Mouse (Mus musculus): ENCODE data around the gene Nfib.

Nfib gene

DNA sequence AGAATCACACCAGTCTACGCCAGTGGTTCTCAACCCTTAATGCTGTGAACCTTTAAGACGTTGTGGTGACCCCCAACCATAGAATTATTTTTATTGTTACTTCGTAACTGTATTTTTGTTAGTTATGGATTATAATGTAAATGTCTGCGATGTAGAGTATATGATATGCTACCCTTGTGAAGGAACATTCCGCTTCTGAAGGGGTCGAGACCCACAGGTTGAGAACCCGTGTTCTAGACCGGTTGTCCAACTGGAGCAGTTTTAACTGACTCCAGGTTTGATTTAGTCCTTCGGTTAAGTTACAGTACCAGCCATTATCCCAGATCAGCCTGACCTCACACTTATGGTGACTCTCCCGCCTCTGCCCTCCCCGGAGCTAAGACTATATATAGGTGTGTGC lies 70.4 kb downstream of the Nfib start:
- DNase-seq (ENCODE audit: low read depth, low spot score), result no peak

DNA sequence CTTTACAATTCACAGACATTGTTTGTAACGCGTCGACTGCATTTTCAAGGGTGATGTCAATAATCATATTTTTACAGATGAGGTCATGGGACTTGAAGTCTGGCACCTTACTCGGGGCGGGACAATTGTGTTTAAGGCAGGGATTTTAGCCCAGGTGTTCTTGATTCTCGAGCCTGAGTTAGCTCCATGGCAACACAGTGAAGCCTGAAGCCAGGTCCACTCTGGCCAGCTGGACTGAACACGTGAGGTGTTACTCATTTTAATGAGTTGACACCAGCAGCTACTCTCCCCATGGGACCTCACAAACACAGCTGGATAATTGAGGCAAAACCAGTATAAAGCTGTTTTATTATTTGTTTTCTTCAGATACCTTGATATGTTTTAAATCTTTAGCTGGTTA lies 71.2 kb downstream of the Nfib start:
- no peak for DNase-seq (ENCODE audit: low read depth, low spot score)

DNA sequence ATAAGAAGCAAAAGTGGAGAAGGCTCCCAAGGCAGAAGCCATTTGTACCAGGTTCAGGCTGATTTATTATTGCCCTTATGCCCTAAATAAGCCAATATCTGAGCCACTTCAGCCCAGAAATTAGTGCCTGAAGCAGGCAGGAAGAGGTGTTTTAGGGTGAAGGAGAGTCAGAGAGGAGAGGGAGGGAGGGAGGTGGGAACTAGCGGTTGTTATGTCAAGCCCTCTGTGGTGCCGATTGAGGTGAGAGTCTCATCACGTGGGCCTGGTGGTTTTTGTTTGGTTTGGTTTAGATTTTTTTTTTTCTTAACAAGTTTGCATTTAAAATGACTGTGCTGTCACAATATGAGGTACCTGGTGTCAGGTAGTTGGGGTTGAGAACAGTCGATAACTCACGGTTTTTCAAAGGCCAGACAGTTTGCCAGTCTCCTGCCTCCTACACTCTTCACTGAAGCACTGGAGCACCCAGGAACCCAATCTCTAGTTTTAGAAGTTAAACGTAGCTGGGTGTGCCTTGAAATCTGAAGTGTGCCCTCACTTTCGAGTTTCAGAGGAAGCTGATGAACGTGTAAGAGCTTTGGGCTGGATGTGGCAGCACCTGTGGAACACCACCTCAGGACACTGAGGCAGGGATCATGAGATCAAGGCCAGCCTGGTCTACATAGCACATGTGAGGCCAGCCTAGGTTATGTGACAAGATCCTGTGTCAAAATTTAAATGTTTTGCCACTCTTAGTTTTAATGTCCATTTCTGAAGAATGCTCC lies 81.1 kb downstream of the Nfib start:
- DNase-seq (ENCODE audit: low read depth, low spot score), result no peak

DNA sequence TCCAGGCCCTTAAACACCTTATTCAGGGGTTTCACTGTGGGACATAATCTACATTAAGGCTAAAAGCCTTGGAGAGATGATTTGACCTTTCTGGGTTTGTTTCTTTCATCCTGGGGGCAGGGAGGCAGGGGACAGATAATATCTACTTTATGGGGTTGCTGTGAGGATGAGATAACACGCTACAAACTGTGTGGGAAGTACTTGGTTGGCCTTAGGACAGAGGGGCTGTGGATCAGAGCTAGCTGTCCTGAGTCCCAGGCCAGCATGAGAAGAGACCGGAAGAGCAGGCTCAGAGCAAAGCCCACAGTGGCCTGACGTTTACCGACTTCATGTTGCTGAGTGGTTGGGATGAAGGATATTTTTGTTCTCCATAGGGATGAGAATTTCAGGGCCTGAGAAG lies 81.7 kb downstream of the Nfib start:
- no peak for DNase-seq (ENCODE audit: low read depth, low spot score)

DNA sequence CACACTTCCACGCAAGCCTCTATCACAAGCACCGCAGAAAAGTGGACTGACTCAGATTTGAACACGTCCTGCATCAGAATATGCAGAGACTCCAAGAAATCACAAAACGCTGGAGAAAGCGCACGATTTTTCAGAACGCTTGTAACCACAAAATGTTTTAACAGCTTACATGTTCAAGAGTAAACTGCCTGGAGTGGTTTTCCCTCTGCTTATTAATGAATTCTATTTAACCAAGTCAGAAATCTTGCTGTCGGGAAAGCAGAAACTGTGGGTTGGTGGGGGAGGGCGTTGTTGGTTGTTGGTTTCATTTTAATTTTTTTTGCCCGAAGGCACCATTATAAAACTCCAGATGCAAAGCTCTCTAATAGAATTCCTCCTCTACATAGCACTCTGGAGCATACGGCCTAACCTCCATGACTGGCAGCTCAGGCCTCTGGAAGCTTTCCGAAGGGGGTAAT lies 82.4 kb downstream of the Nfib start:
- DNase-seq (ENCODE audit: low read depth, low spot score), result no peak

DNA sequence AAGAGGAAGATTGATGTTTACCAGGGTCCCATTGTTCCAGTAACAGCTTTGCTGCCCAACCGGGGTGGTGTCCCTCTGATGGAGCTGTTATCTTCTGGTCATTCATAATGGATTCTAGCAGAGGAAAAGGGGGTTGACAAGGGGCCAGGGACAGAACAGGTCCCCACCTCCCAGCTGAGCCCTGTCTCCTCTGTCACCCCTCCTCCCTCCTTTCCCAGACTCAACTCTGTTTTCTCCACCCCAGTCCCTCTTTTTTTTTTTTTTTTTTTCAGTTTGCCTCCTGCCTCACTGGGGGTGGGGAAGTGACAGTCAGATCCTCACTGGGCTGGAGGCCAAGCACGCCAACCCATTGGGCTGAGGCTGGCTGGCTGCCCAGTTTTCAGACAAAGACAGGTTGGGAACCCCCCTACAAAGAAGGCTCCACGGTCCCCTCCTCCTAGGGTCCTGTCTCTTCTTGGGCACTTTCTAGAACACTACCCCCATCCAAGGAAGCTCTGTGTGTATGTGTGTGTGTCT lies 83.2 kb downstream of the Nfib start:
- DNase-seq (ENCODE audit: low read depth, low spot score), result no peak

DNA sequence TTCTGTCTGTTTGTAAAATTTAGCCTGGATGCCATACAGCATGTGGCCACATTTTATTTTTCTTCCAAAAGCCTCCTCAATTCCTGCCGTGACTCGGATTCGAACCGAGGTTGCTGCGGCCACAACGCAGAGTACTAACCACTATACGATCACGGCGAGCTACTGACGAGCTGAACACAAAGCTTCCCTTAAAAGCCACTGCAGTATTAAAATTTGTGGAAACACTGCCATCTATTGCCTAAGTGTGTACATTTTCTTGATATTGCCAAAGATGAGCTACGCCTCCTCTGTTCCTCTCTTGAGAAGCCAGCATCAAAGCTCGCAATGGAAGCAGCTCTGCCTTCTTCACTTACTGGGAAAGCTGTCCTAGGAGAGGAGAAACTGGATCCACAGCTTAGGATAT lies 86.0 kb downstream of the Nfib start:
- peak; percentile 49 for DNase-seq (ENCODE audit: low read depth, low spot score)

DNA sequence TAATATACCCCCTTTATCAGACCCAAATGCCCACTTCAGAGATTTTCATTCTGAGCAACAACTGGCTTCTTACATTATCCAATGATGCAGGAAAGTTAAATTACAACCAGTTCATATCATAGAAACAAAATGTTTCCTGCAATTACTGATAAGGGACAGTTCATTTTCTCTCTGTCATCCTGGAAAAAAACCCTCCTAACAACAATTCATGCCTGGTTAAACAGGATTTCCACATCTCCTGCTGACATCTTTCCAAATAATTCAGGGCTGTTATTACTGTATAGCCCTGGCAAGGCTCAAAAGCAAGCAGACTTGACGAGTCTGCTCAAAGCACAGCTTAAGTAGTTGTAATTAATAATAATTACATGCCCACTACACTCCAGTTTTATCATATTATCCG lies 86.5 kb downstream of the Nfib start:
- no peak for DNase-seq (ENCODE audit: low read depth, low spot score)

DNA sequence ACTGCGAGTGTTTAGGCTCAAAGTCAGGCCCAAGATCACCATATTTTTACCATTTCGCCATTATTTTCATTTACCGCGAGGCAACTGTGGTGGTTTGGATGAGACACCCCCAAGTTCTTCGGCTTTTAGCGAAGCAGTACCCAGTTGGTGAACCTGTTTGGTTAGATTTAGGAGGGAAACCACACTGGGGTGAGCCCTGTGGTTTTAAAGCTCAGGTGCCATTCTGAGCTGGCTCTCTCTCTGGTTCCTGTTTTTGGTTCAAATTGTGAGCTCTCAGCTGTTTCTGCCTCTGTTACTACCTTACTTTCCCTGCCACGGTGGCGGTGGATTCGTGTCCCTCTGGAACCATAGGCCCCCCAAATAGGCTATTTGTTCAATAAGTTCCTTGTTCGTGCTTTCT lies 88.3 kb downstream of the Nfib start:
- DNase-seq (ENCODE audit: low read depth, low spot score), result peak; percentile 53

DNA sequence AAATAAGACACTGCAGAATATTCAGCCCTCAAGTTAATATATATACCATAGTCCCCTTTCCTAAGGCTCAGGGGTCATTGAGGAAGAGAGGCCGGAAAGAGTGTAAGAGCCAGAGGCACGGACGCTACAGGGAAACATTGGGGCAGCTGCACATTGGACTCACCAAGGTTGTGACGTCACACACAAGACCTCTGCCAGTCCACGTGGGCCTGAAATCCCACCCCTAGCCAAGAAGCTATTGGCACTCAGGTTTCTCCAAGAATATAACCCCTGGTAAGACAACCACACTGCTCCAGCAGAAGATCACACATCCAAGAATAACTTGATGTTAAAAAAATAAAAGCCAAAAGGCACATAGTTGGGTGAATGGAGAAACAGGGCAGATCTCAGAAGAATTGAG lies 89.8 kb downstream of the Nfib start:
- DNase-seq (ENCODE audit: low read depth, low spot score), result no peak

DNA sequence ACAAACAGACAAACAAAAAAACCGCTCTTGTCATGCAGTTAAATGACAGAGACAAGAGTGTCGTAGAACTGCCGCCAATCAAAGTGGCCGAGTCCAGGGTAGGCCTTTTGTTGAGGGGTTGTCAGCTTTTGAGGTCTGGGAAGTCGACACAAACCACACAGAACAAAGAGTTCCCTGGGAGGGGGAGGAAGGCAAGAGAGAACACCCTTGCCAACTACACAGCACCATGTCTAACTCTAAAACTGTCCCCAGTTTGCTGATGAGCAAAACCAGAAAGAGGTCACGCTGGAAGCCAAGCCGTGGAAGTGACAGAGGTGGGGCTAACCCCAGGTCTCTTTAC lies 91.1 kb downstream of the Nfib start:
- no peak for DNase-seq (ENCODE audit: low read depth, low spot score)

DNA sequence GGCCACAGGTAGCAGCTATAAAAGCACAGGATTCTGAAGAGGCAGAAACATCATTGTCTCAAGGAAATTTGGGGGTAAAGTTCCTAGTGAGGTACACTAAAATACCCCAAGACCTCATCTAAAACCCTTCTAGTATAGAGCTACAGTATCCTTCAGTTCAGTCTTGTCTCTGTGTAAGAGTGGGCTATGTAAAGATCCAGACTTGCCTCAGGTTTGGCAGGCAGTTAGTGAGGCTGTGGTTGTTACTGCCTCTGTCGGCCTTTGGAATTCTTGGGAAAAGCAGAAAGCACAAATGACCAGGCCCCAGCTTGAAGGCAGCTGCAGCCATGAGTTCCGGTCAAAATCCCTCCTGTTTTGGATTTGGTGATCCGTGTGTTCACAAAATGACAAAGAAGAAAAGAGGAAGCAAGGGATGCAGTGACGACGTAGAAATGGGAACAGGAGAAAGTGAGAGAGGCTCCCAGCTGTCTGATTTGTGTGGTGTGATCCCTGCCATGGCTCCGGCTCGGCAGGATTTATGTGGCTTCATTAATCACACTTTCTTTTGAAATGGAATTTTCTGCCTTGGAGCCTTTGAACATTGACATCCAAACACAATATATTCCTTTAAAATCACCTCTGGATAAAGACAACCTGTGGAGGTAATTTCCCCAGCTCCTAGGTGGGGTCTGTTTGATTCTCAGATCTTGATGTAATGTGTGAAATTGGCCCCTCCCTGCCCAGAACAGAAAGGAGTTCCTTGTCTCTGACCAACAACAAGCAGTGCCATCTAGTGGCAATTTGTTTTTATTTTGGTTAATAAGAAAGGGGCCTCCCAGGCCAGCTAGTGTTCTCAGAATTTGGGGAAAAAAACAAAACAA lies 91.7 kb downstream of the Nfib start:
- peak; percentile 46 for DNase-seq (ENCODE audit: low read depth, low spot score)

DNA sequence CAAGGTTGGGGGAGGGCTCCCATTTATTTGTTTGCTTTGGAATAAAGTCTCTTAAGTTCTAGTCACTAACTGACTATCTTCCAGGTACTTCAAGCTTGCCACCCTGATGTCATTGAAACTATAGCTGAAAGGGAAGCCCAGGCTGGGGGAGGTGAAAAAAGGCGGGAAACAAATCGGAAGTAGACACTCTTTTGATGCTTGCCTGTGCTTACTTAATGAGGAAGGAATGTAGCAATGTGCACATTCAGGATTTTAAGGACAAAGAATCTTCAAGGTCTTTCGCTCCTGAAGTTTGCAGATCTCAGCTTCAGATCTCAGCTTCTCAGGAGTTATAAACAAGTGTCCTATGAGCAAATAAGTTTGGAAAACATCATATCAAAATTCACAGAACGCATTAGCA lies 95.9 kb downstream of the Nfib start:
- DNase-seq (ENCODE audit: low read depth, low spot score), result no peak

DNA sequence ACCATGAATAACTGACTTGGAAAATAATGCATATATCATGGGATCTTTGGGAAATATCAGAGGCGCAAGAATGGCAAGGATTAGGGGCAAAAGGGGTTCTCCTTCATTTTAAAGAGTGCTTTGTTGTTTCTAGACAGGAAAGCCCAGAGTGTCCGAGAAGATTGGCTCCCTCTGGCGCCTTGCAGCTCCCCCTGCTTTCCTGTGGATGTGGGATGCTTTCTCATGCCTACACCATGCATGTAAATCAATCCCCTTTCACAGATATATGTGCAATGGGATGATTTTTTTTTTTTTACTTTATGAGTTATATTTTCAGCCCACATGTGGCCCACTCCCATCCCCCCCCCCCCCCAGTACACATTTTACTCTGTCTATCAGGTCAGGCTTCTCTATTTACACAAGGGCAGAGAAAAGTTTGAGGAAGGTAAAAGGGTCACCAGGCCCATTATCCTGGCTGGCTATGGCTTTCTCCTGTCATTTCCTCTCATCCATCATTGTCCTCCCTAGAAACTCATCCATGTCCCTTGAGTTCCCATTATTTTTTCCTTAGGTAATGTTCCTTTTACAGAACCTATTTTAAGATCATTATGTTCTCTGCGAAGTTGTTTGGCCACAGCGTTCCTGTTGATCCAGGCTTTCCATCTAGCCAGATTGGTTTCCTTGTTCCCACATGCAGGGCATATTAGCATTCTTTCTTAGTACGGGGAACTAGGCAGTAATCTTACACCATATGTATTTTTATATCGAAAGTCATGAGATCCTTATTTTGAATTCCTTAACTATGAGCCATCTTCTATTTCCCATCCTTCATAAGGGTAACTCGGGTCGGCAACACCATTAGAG lies 96.6 kb downstream of the Nfib start:
- DNase-seq (ENCODE audit: low read depth, low spot score), result no peak

DNA sequence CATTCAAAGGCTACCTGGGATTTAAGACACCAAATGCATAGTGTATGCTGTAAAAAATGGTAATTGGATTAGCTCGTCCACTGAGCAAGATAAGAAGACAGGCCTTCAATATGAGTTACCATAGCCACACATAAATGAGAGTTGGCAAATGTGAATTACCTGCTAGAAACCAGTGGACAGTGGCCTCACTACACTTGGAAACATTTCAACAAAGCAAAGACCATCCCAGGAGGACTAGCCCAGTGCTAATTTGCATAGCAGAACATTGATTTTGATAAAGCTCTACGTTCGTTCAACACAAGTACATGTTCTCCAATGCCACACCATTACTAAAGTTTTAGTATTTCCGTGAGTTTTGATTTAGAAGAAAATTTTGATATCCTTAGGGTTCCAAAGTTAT lies 98.3 kb downstream of the Nfib start:
- no peak for DNase-seq (ENCODE audit: low read depth, low spot score)

DNA sequence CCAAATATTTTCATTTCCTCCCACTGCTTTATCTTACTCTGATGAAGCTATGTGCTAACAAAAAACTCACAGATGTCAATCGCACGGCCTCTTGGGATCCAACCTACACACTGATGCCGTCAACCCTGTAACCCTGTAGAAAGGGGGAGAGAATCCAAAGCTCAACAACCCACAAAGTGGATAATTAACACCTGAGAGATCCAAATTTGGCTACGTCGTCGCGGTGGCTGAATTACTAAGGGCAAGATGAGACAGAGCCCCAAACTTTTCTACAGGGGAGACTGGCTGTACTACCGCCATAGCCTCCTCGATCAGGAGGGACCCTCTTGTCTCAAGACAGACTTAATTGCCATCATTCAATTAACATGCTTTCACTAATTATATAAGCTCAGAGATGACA lies 99.2 kb downstream of the Nfib start:
- DNase-seq (ENCODE audit: low read depth, low spot score), result no peak

DNA sequence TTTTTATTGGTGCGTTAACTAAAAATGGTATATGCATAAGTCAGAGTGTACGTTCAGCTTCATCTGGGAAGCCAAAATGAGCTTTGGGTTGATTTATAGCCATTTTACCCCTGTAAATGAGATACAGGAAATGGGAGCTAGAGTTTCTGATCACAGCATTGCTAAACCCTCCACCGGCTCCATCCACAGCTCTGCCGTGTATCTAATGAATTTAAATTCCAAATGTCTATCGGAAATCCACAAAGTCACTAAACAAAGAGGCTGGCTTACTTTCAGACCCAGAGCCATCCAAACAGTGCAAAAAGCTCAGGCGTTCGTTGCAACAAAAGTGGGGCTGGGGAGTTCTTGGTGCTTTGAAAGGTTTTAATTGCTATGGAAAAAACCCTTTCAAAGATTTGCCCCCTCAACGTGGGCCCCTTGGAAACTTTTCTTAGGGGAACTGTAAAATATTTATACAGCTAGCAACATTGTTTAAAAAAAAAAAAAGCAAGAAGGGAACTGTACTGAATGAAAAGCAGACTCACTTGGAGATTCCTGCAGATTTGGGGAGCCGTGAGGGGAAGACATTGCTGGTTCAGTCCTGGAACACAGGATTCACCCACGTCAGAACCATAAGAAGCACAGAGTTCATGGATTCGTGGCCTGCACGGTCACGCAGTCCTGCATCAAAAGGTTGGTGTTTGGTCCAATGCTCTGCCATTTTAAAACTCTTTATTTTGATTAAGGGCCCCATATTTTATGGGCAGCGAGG lies 100.3 kb downstream of the Nfib start:
- DNase-seq (ENCODE audit: low read depth, low spot score), result no peak

DNA sequence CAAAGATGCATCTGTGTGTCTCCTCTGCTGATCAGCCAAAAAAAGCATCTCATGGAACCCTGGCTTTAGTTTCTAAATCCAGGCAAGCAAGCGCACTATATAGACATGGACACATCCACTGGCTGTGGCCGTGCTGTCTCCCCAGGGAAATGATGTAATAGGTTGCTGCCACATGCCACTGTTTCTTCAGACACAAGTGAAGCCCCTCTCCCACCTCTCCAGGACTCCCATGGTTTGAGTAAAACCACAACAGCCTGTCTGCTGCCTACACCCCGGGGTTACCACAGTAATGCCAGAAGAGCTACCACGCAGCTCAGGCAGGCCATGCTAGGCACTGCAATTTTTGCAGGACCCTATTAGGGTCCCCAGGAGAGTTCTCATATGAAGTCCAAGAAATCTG lies 101.0 kb downstream of the Nfib start:
- no peak for DNase-seq (ENCODE audit: low read depth, low spot score)

DNA sequence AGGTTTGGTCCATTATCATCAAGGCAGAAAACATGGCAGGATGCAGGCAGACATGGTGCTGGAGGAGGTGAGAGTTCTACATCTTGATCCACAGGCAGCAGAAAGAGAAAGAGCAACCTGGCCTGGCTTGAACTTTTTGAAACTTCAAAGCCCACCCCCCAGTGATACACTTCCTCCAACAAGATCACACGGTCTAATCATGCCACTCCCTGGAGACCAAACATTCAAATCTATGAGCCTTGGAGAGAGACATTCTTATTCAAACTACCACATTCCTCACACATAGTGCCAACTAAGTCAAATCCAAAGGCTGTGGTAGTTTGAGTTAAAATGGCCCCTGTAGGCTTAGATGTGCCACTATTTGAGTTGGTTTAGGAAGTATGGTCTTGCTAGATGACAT lies 104.9 kb downstream of the Nfib start:
- no peak for DNase-seq (ENCODE audit: low read depth, low spot score)

DNA sequence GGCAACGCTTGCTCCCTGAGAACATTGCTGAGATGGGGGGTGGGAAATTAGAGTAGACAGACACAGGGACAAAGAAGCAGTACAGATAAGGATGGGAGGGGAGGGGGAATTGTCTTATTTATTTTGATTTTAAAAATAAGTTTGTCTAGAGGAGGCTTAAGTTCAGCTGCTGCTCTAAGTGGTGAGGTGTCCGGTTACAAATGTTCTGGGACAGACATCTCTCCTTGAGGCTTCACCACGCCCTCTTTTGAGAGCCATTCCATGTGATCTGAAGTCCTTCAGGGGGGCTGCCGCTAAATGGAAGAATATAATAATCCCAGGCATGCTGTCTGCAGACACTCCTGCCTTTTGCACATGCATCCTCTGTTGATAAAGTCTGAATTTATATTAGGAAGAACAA lies 107.1 kb downstream of the Nfib start:
- DNase-seq (ENCODE audit: low read depth, low spot score), result no peak
